Mouse (Mus musculus) thymus, postnatal 36 days (tissue): ENCODE measurements around the gene Dcaf7.

Source experiments
- DNase-seq, 2 experiments: peaks; one replicate each; pipeline ENCODE4 v3.0.0; 2022; ENCODE audit warnings: mixed read lengths in 2 of 2

Dcaf7 gene

GRCm38 (mm10) chr11:106045780-106046179 is 9.1 kb downstream of the Dcaf7 start:
- DNase-seq: no peak

DNA sequence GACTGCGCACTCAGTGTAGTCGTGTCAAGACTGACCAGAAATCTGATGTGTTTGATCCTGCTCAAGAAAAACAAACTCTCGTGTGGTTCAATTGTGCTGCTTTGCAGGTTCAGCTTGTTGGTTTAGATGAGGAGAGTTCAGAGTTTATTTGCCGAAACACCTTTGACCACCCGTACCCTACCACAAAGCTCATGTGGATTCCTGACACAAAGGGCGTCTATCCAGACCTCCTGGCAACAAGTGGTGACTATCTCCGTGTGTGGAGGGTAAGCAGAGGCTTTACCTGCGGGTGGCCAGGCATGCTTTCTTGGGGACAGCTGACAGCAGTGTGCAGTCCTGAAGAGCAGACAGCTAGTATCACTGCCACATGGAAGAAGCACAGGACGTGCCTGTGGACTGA is 9.9 kb downstream of the Dcaf7 start:
- DNase-seq: no peak

GRCm38 (mm10) chr11:106053921-106054320 is 17.2 kb downstream of the Dcaf7 start:
- no peak for DNase-seq

DNA sequence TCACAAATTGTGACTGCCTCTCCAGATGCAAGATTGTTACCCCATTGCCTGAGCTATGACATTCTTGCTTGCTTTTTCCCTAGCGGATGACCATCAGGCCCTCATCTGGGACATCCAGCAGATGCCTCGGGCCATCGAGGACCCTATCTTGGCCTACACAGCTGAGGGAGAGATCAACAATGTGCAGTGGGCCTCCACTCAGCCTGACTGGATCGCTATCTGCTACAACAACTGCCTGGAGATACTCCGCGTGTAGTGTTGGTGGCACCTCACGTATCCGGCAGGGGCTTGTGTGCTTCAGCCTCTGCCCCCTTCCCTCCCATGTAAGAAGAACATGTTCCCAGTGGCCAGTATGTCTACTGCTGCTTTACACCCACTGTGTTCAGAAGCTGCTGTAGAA is 17.9 kb downstream of the Dcaf7 start:
- DNase-seq: no peak

DNA sequence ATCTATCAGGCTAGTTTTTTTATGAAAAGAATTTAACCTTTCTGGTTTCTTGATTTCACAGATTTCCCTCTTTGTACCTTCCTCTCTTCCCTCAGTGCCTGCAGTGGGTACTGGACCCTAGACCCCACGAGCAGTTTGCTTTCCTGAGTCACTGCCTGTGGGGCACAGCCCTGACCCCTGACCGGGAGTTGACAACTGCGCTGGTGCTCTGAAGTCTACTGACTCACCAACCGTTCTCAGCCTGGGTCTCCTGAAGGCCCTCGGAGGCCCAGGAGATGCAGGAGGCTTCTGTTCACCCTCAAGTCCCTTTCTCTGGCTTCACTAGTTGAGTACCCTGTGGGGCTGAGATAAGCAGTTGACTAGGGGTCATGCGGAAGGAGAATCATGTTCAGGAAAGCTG is 18.7 kb downstream of the Dcaf7 start:
- DNase-seq: no peak

DNA sequence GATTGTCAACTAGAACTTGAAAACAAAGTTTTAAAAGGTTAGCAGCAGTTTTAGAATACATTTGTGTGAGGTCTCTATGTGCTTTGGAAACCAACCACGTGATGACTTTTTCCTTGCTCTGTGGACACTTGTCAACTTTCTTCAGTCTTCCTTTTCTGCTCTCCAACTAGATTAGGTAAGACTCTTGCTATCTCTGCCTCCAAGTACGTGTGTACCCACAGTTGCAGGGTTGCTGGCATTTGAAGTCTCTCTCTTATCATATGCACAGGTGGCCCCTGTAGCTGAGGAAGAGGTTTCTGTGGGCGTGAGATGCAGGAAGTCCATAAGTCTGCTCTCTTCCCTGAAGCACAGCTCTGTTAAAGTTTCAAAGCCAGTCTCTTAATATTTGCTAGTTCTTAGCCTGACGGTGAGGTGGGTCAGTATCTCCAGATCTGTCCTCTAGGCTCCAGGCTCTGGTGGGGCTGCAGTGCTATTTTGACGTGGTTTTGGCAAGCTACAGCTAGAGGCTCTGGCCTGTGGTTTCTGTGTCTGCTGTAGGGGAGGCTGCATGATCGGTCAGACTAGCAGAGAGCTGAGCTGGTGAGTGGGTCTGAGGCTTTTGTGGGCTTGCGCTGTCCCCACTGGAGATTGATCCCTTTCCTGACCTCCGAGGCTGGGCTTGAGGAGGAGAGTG is 20.3 kb downstream of the Dcaf7 start:
- DNase-seq: peak; percentile 48 to 68

- DNase-seq: no peak
These were observed 21.3 kb downstream of the Dcaf7 start for GRCm38 (mm10) chr11:106058020-106058419.

GRCm38 (mm10) chr11:106060549-106060948 is 23.9 kb downstream of the Dcaf7 start:
- no peak for DNase-seq

- DNase-seq: no peak
These were observed 24.6 kb downstream of the Dcaf7 start for GRCm38 (mm10) chr11:106061311-106061710.

DNA sequence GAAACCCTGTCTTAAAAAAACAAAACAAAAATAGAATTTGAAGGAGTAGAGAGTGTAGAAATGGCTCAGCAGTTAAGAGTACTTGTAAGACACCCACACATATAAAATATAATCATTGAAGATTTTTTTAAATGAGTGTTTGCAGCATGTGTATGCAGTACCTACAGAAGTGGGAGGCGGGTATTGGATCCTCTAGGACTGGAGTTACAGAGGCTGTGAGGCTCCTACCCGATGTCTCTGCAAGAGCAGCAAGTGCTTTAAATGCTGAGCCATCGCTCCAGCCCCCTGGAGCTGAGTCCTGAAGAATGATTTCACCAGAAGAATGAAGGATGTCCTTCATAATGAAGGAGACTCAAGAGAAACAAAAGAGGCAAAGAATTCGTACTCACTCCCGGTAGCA is 27.1 kb downstream of the Dcaf7 start:
- DNase-seq: no peak

- DNase-seq: no peak
These were observed 28.6 kb downstream of the Dcaf7 start for GRCm38 (mm10) chr11:106065073-106065922.

DNA sequence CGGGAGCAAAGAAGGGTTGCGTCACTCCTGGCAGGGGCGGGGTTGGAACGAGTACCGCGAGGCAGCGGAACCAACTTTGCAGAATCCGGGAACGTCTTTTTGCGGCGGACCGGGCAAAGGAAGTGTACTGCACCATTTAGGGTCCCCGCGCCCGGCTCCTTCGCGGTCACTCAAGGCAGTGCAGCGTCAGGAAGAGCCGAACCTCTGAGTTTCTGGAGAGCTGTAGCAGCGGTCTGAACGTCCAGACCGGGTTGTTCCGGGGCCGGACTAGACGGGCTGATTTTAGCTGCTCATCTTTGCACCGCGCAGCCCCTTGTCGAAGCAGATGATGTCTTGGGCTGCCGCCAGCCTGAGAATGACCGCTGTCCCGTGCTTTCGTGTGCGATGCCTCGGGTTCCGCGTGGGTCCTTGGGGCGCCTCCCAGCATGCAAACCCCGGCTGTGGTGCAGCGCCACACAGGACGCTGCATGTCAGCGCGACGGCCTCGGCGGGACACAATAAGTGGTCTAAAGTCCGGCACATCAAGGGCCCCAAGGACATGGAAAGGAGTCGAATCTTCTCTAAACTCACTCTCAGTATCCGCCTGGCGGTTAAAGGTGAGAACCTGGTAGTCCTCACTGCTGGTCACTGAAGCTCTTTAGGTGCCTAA is 29.4 kb downstream of the Dcaf7 start, which contains the start of gene Taco1:
Gene Taco1, plus strand, starts transcription at position 139 of the 649 bp plus-strand sequence.
- DNase-seq: peak; percentile 87 to 89

- DNase-seq: peak; percentile 11 to 38
These were observed 29.9 kb downstream of the Dcaf7 start for GRCm38 (mm10) chr11:106066616-106067015.

GRCm38 (mm10) chr11:106073774-106074173 is 37.1 kb downstream of the Dcaf7 start:
- no peak for DNase-seq

DNA sequence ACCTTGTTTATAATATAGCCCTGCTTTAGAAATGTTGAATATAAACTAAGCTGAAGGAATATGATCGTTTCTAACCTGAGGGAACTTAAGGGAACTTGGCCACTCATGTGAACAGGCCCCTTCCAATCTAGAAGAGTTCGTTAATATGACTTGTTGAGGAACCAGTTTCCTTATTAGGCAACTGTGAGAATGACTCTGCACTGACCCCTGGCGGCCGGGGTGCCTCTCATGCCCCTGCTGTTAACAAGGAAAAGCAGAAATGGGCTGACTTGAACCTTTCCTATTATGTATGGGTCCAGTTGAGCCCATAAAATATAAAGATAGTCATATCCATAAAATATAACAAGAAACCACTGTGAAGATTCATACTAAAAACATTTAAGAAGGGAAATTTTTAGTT is 39.6 kb downstream of the Dcaf7 start:
- DNase-seq: peak; percentile 70 to 75

- peak; percentile 99 for DNase-seq
These were observed 47.3 kb downstream of the Dcaf7 start, which contains the start of gene Map3k3 for GRCm38 (mm10) chr11:106083708-106084701. Gene Map3k3 (plus strand): TSS chr11:106084613.

DNA sequence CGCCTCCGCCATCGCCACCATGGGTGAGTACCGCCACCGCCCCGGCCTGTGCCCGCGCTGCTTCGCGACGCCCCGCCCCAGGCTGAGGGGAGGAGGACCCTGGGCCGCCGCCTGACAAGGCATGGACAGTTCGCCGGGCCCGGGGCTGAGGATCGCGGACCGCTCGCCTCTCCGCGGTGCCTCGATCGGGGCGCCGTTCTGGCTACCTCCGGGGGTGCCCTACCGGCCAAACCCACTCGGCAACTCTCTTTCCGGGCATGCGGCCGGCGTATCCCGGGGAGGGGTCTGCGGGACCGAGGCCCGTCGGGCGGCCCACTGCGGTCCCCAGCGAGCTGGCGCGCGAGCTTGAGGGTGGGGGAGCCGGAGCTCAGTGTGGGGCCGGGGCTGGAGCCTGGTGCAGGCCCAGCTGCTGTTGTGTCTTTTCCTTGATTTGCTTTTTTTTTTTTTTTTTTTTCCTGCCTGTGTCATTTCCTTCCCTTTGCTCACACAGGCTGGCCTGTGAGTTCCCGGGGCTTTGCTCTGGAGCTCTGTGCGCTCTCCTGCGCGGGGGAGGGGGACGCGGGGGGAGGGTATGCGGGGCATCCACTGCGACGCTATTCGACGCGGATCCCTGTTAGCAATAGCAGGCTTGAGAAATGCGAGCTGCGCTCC is 48.4 kb downstream of the Dcaf7 start:
- peak; percentile 76 to 83 for DNase-seq

DNA sequence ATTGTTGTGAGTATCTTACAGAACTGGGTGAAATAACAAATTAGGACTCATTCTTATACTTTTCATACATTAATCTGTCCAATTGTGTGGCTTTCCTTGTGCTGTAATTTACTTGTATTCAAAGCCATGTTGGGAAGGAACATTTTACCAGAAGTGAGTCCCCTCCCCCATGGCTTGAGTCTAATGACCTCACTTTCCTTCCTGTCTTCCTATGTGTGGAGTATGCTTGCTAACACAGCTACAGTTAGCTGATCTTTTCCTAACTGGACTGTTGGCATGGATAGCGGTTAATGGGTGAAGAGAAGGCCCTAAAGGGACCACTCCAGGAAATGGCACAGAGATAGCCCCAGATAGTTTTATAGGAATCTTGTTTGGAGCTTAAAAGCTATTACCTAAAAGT is 61.6 kb downstream of the Dcaf7 start:
- no peak for DNase-seq

- no peak for DNase-seq
These were observed 66.2 kb downstream of the Dcaf7 start for GRCm38 (mm10) chr11:106102866-106103265.

GRCm38 (mm10) chr11:106106047-106106587 is 69.4 kb downstream of the Dcaf7 start:
- DNase-seq: no peak
